Mouse (Mus musculus) heart, adult 2 months (tissue): Measurements from ENCODE around the gene Sf3a3. TPM values are rescaled to one million over a fixed set of nuclear protein-coding genes. Genes with fewer than 3 reads are reported as not detected.
"Not testable (repeated sequence)": the region's sequence is repeated elsewhere in the genome, so short reads cannot be mapped to it uniquely, and the experiment has no call there.

Experiments used
- DNase-seq, 2 experiments: peaks; one replicate each; pipeline ENCODE4 v3.0.0; 2021
- H3K27ac ChIP-seq: fragments of 200-600 bp; 2 replicates; pipeline ENCODE4 v1.8.1; 2022
- H3K27me3 ChIP-seq: fragments of 200-500 bp; 2 replicates; pipeline ENCODE4 v1.6.1; 2012; ENCODE audit warnings: mild to moderate bottlenecking, low read length, inconsistent platforms, mixed read lengths; ENCODE audit not compliant: control insufficient read depth, insufficient read depth
- H3K36me3 ChIP-seq: fragments of 200-500 bp; 2 replicates; pipeline ENCODE4 v1.6.1; 2012; ENCODE audit warnings: low read length, inconsistent platforms; ENCODE audit not compliant: control insufficient read depth, insufficient read depth
- H3K4me1 ChIP-seq: fragments of 200-500 bp; 2 replicates; pipeline ENCODE4 v1.6.1; 2011; ENCODE audit warnings: low read length; ENCODE audit not compliant: control insufficient read depth, insufficient read depth
- H3K4me3 ChIP-seq: fragments of 200-600 bp; 2 replicates; pipeline ENCODE4 v1.8.1; 2022
- H3K79me2 ChIP-seq: fragments of 200-500 bp; replicated peaks from 2 replicates; pipeline ENCODE4 v1.6.1; 2012; ENCODE audit warnings: mild to moderate bottlenecking, inconsistent platforms, low read length, moderate library complexity, mixed read lengths; ENCODE audit not compliant: control insufficient read depth, insufficient read depth
- H3K9ac ChIP-seq: fragments of 200-500 bp; 2 replicates; pipeline ENCODE4 v1.6.1; 2012; ENCODE audit warnings: low read depth, mild to moderate bottlenecking, control low read depth, inconsistent platforms, low read length, mixed read lengths
- CTCF ChIP-seq: fragments of 200-600 bp; IDR thresholded peaks from 2 replicates; pipeline ENCODE4 v1.8.1; 2022; ENCODE audit warnings: antibody characterized with exemption, mild to moderate bottlenecking, moderate library complexity
- EP300 ChIP-seq: fragments of 200-500 bp; IDR thresholded peaks from 2 replicates; pipeline ENCODE4 v1.6.1; 2011; ENCODE audit warnings: low read depth, low read length, control low read depth; ENCODE audit not compliant: insufficient read depth
- POLR2A ChIP-seq: fragments of 200-500 bp; IDR thresholded peaks from 2 replicates; pipeline ENCODE4 v1.6.1; 2011; ENCODE audit warnings: mild to moderate bottlenecking, low read depth, low read length, control low read depth; ENCODE audit not compliant: insufficient read depth
- whole genome bisulfite sequencing: fragments of 180-500 bp; shearing (Covaris S2); methylation state at CpG from one replicate; pipeline ENCODE4 v1.1.7; 2018; 5-methylcytosine and 5-hydroxymethylcytosine counted together
- intact Hi-C: fragments of 180-260 bp; cut with DNase I; formaldehyde crosslinking; loops from one replicate; pipeline ENCODE4 v1.15.1; 2025
- polyA plus RNA-seq: library from polyadenylated mRNA; depleted of rRNA; stranded (reverse); fragments of >200 nt; gene quantifications from 2 replicates; pipeline ENCODE4 v1.2.3, GENCODE M21; 2012
- total RNA-seq, 2 experiments: library from RNA; stranded (reverse); gene quantifications; 2 replicates each; pipeline ENCODE4 v1.2.3; 2021

The Sf3a3 gene
- total and polyA plus RNA-seq, 3 experiments = 7.7 to 19.4 (median 18.0) TPM

DNA sequence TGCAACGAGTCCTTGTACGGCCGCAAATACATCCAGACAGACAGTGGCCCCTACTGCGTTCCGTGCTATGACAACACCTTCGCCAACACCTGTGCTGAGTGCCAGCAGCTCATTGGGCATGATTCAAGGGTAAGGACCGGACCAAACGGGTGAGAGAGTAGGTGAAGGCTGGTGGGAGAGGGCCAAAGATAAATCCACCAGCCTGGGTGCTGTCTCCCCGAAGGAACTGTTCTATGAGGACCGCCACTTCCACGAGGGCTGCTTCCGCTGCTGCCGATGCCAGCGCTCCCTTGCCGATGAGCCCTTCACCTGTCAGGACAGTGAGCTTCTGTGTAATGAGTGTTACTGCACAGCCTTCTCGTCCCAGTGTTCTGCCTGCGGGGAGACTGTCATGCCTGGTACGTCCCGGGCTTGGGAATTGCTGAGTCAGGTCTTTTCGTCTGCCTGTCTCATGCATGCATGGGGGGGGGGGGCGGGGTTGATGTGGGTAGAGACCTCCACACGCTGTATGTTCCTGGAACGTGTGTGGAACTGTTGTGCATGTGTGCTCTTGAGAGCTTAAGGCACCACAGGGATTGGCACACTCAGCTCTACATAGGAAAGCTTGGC is 8.8 kb upstream of the Sf3a3 start:
- DNase-seq = no peak
- Histone ChIP-seq H3K4me1 (peaks cover 25% of the 10 kb centered on the region), H3K4me3 (no peak overlapping the region)

DNA sequence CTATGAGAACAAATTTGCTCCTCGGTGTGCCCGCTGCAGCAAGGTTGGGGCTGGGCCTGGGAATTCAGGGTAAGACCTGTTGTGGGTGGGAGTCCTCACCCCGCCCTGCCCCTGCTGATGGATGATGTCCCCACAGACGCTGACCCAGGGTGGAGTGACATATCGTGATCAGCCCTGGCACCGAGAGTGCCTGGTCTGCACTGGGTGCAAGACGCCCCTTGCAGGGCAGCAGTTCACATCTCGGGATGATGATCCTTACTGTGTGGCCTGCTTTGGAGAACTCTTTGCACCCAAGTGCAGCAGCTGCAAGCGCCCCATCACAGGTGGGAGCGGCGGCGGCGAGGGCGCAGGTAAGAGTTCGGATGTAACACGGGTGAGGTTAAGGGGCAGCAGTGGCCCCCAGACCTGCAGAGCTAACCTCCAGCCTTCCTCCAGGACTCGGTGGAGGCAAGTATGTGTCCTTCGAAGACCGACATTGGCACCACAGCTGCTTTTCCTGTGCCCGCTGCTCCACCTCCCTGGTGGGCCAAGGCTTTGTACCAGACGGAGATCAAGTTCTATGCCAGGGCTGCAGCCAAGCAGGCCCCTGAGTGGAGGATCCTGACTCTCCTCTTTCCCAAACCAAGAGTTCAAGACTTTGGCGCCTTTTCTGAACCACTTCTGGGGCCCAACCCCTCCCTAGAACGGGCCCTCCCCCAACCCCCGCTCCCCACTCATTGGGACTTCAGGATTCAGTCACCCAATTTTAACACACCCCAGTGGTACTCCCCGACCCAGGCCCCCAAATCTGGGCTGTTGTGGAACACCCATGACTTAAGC is 7.0 kb upstream of the Sf3a3 start:
- DNase-seq, intact Hi-C loops, H3K27ac ChIP-seq, H3K36me3 ChIP-seq, H3K4me3 ChIP-seq, H3K9ac ChIP-seq, H3K79me2 ChIP-seq, H3K27me3 ChIP-seq: not testable (repeated sequence)
- H3K4me1 ChIP-seq = peaks cover 23% of the 10 kb centered on the region
- 86% methylated on average over 25 of the region's 25 CpGs for WGBS

More for the DNA sequence above, 8.8 kb upstream of the Sf3a3 start:
- H3K9ac ChIP-seq = no peak overlapping the region
- WGBS = 66% methylated on average over 23 of the region's 23 CpGs
- no peaks in the 10 kb centered on the region for H3K79me2 ChIP-seq
- TF ChIP-seq EP300 = no peak
- no peak for TF ChIP-seq CTCF
- TF ChIP-seq POLR2A = no peak
- intact Hi-C loops = no loop called here
- H3K36me3 ChIP-seq = no peaks in the 10 kb centered on the region
- peak overlapping the region; percentile 52 for H3K27ac ChIP-seq
- no peaks in the 10 kb centered on the region for H3K27me3 ChIP-seq

DNA sequence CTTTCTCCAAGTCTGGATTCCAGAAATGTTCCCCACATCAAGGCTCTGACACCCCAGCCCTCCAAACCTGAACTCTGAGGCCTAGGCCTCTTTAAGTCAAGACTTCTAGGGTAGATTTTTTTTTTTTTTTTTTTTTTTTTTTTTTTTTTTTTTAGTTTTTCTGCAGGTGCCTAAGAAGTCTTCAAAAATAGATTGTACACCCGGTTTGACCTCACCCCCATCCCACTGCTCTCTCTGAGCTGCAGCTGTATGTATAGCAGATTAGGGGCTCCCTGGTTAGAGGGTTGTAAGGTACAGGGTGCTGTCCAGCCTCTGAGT is 6.4 kb upstream of the Sf3a3 start:
- Histone ChIP-seq H3K27ac (peak overlapping the region; percentile 77), H3K4me1 (peaks cover 23% of the 10 kb centered on the region), H3K4me3 (peak overlapping the region; percentile 48; the same call in 1 of the 2 replicates)
- intact Hi-C loops, H3K27me3 ChIP-seq, DNase-seq, H3K36me3 ChIP-seq, H3K79me2 ChIP-seq, H3K9ac ChIP-seq: not testable (repeated sequence)
- 10% methylated on average over 1 of the region's 1 CpGs for WGBS

DNA sequence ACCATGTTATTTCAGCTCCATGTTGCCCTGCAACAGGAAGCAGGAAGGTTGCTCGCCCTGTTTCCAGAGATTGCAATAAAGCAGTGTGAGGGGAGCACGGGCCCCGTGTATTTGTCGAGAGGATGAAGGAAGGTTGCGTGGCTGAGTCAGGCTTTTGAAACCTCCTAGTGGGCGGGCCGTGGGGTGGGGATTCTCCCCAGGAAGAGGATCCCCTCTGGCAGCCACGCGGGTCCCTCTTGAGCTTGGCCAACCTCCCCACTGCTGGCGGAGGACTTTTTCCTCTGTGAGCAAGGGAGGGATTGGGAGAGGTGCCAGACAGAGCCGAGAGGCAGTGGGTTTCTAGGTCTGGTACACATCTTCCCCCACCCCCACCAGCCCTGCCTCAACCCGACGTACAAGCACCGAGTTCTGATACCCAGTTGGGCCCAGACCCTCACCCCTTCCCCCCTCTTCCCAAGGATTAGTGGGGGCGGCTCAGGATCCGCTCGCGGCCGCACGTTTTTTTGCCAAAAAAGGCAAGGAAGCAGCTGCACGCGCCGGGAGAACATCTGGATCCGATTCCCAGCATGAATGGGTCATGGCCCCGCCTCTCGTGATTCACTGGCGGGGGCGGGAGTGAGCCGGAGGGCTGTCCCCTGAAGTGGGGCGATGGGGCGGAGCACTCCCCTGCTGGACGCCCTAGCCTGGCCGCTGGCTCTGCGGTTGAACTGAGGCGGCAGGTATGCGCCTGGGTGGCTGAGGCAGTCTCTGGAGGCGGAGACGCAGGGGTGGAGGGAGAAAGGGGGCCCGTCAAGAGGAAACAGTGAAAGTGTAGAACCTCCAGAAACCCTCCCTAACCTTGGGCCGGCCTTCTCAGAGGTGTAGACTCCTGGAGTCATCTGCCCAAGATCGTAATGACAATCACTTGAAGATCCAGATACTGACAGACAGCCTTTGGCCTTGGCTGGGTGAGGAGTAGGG is 5.8 kb upstream of the Sf3a3 start:
- peak; percentile 94 to 95 for DNase-seq
- H3K79me2 ChIP-seq = no peaks in the 10 kb centered on the region
- peaks cover 17% of the 10 kb centered on the region for H3K4me1 ChIP-seq
- TF ChIP-seq EP300 (peak; percentile 45; the same call in 1 of the 2 replicates), POLR2A (no peak; the same call in 1 of the 2 replicates), CTCF (peak; percentile 55)
- H3K36me3 ChIP-seq = no peaks in the 10 kb centered on the region
- peak overlapping the region; percentile 48 for H3K4me3 ChIP-seq
- intact Hi-C loops = no loop called here
- peak overlapping the region; percentile 77 for H3K27ac ChIP-seq
- H3K27me3 ChIP-seq = no peaks in the 10 kb centered on the region
- 3% methylated on average over 41 of the region's 41 CpGs for WGBS
- peak overlapping the region; percentile 66 for H3K9ac ChIP-seq

DNA sequence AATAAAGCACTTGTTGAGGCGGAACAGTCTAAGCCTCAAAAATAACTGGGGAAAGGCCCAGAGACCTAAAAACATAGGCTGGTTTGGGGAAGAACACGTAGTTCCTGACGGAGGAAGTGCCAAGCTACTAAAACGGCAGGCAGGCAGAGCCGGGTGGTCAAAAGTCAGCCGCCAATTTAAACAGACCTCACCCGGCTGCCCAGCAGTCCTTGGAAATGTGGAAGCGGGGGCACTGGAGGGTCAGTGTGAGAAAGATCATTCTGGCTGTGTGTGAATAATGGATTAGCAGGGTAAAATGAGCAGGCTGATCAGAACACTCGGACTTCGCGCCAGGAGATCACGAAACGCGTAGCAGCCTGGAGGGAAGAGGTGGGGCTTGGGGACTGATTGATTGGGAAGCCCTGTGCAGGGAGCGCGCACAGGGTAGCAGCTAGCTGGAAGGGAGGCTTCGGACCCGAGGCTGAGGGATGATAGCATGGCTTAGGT is 4.6 kb upstream of the Sf3a3 start:
- H3K79me2 ChIP-seq = no peaks in the 10 kb centered on the region
- peak overlapping the region; percentile 73 for H3K27ac ChIP-seq
- no peaks in the 10 kb centered on the region for H3K36me3 ChIP-seq
- DNase-seq = peak; percentile 65 to 67
- no peaks in the 10 kb centered on the region for H3K27me3 ChIP-seq
- peak overlapping the region; percentile 35 for H3K4me3 ChIP-seq
- H3K4me1 ChIP-seq = peaks cover 11% of the 10 kb centered on the region
- TF ChIP-seq CTCF = no peak
- no peak for TF ChIP-seq EP300
- no peak for TF ChIP-seq POLR2A
- intact Hi-C loops = loop anchor here (2.0 to 5.0 kb wide), 2 partner anchors 27 to 92 kb away; partner anchors contain the start of gene Mtf1
- H3K9ac ChIP-seq = peak overlapping the region; percentile 30
- WGBS = 4% methylated on average over 18 of the region's 18 CpGs
